Mouse (Mus musculus) macrophage (primary cell): ENCODE measurements at regions not wholly inside any gene's neighbourhood (a gene's known extent, or its start where the extent isn't known, plus 50 kb on each side); places are given as distances from the start of the nearest gene placed in this dataset.

Experiments used
- H3K27ac ChIP-seq: fragments of 350-480 bp; formaldehyde crosslinking; 2 replicates; pipeline ENCODE4 v1.9.0; 2021
- H3K36me3 ChIP-seq: fragments of 350-480 bp; formaldehyde crosslinking; 2 replicates; pipeline ENCODE4 v1.9.0; 2021; ENCODE audit errors: inconsistent target
- H3K4me3 ChIP-seq: fragments of 350-480 bp; formaldehyde crosslinking; 2 replicates; pipeline ENCODE4 v1.9.0; 2021; ENCODE audit errors: inconsistent target
- H3K79me2 ChIP-seq: fragments of 350-480 bp; formaldehyde crosslinking; 2 replicates; pipeline ENCODE4 v1.9.0; 2021; ENCODE audit errors: inconsistent target
- WGBS: methylation state at CpG from one replicate; pipeline ENCODE4 v1.1.7; 2026; ENCODE audit warnings: inconsistent platforms; ENCODE audit not compliant: missing documents; 5-methylcytosine and 5-hydroxymethylcytosine counted together

- Histone ChIP-seq H3K4me3 (no peak overlapping the region), H3K36me3 (no peaks in the 10 kb centered on the region), H3K79me2 (no peaks in the 10 kb centered on the region), H3K27ac (peak overlapping the region; percentile 66)
- WGBS, result 31% methylated on average over 5 of the region's 5 CpGs
Observed at GRCm38 (mm10) chr16:95839512-95840253, 137.8 kb downstream of the Ets2 start.

- WGBS, result 17% methylated on average over 1 of the region's 1 CpGs
- Histone ChIP-seq H3K27ac (peak overlapping the region; percentile 66), H3K4me3 (no peak overlapping the region), H3K36me3 (no peaks in the 10 kb centered on the region), H3K79me2 (no peaks in the 10 kb centered on the region)
Observed at GRCm38 (mm10) chr16:95838886-95839430, 137.1 kb downstream of the Ets2 start.

GRCm38 (mm10) chr16:95838478-95838846, 136.6 kb downstream of the Ets2 start:
- Histone ChIP-seq H3K4me3 (no peak overlapping the region), H3K27ac (peak overlapping the region; percentile 66), H3K36me3 (no peaks in the 10 kb centered on the region), H3K79me2 (no peaks in the 10 kb centered on the region)
- 98% methylated on average over 3 of the region's 3 CpGs for WGBS

GRCm38 (mm10) chr16:95837723-95838477, 136.0 kb downstream of the Ets2 start:
- 96% methylated on average over 5 of the region's 5 CpGs for WGBS
- H3K36me3 ChIP-seq, result no peaks in the 10 kb centered on the region
- peak overlapping the region; percentile 66; the same call in 1 of the 2 replicates for H3K27ac ChIP-seq
- no peak overlapping the region for H3K4me3 ChIP-seq
- H3K79me2 ChIP-seq, result no peaks in the 10 kb centered on the region

- H3K27ac ChIP-seq, result no peak overlapping the region
- 100% methylated on average over 1 of the region's 1 CpGs for WGBS
Observed at GRCm38 (mm10) chr16:95835941-95836340, 134.1 kb downstream of the Ets2 start.

GRCm38 (mm10) chr16:95834556-95835288, 132.8 kb downstream of the Ets2 start:
- WGBS, result 91% methylated on average over 11 of the region's 11 CpGs
- H3K27ac ChIP-seq, result peak overlapping the region; percentile 89; the same call in 1 of the 2 replicates
- H3K36me3 ChIP-seq, result no peaks in the 10 kb centered on the region
- no peak overlapping the region for H3K4me3 ChIP-seq
- H3K79me2 ChIP-seq, result no peaks in the 10 kb centered on the region

More at GRCm38 (mm10) chr16:95835941-95836340, 134.1 kb downstream of the Ets2 start:
- Histone ChIP-seq H3K79me2 (no peaks in the 10 kb centered on the region), H3K4me3 (no peak overlapping the region), H3K36me3 (no peaks in the 10 kb centered on the region)

GRCm38 (mm10) chr16:95833455-95833854, 131.6 kb downstream of the Ets2 start:
- Histone ChIP-seq H3K4me3 (no peak overlapping the region), H3K27ac (peak overlapping the region; percentile 89), H3K36me3 (no peaks in the 10 kb centered on the region), H3K79me2 (no peaks in the 10 kb centered on the region)
- 2% methylated on average over 10 of the region's 10 CpGs for WGBS

GRCm38 (mm10) chr16:95832346-95832739, 130.5 kb downstream of the Ets2 start:
- no peak overlapping the region for H3K4me3 ChIP-seq
- no peaks in the 10 kb centered on the region for H3K79me2 ChIP-seq
- 83% methylated on average over 9 of the region's 9 CpGs for WGBS
- H3K27ac ChIP-seq, result peak overlapping the region; percentile 89
- no peaks in the 10 kb centered on the region for H3K36me3 ChIP-seq

GRCm38 (mm10) chr16:95831566-95832345, 129.9 kb downstream of the Ets2 start:
- Histone ChIP-seq H3K4me3 (no peak overlapping the region), H3K79me2 (no peaks in the 10 kb centered on the region), H3K27ac (peak overlapping the region; percentile 89), H3K36me3 (no peaks in the 10 kb centered on the region)
- 41% methylated on average over 11 of the region's 11 CpGs for WGBS

GRCm38 (mm10) chr16:95827402-95827737, 125.5 kb downstream of the Ets2 start:
- Histone ChIP-seq H3K36me3 (no peaks in the 10 kb centered on the region), H3K27ac (peak overlapping the region; percentile 79), H3K4me3 (no peak overlapping the region), H3K79me2 (no peaks in the 10 kb centered on the region)
- 0% methylated on average over 5 of the region's 6 CpGs for WGBS

GRCm38 (mm10) chr16:95826681-95827401, 125.0 kb downstream of the Ets2 start:
- Histone ChIP-seq H3K4me3 (no peak overlapping the region), H3K27ac (peak overlapping the region; percentile 79), H3K36me3 (no peaks in the 10 kb centered on the region), H3K79me2 (no peaks in the 10 kb centered on the region)
- 63% methylated on average over 4 of the region's 5 CpGs for WGBS

GRCm38 (mm10) chr16:95825723-95826122, 123.8 kb downstream of the Ets2 start:
- H3K27ac ChIP-seq, result peak overlapping the region; percentile 66
- no peaks in the 10 kb centered on the region for H3K79me2 ChIP-seq
- H3K4me3 ChIP-seq, result no peak overlapping the region
- no peaks in the 10 kb centered on the region for H3K36me3 ChIP-seq
- 73% methylated on average over 4 of the region's 5 CpGs for WGBS

GRCm38 (mm10) chr16:95824720-95825534, 123.1 kb downstream of the Ets2 start:
- no peaks in the 10 kb centered on the region for H3K36me3 ChIP-seq
- H3K79me2 ChIP-seq, result no peaks in the 10 kb centered on the region
- H3K4me3 ChIP-seq, result no peak overlapping the region
- WGBS, result 35% methylated on average over 7 of the region's 7 CpGs
- H3K27ac ChIP-seq, result peak overlapping the region; percentile 66
